Mouse (Mus musculus) large intestine, adult 2 months (tissue): ENCODE data around the gene H2-Ob. TPM values are rescaled to one million over a fixed set of nuclear protein-coding genes. Genes with fewer than 3 reads are reported as not detected.
"Not testable (repeated sequence)": the region's sequence is repeated elsewhere in the genome, so short reads cannot be mapped to it uniquely, and the experiment has no call there.

Experiments used
- DNase-seq: peaks from one replicate; pipeline ENCODE4 v3.0.0-alpha.2; 2012; ENCODE audit warnings: low read depth, low spot score
- WGBS: fragments of 180-500 bp; shearing (Covaris S2); methylation state at CpG from one replicate; pipeline ENCODE4 v1.1.7; 2018; 5-methylcytosine and 5-hydroxymethylcytosine counted together
- polyA plus RNA-seq: library from polyadenylated mRNA; depleted of rRNA; stranded (reverse); fragments of >200 nt; gene quantifications from 2 replicates; pipeline ENCODE4 v1.2.3, GENCODE M21; 2012

H2-Ob gene
- polyA plus RNA-seq, 1 experiment: 30.6 TPM

DNA sequence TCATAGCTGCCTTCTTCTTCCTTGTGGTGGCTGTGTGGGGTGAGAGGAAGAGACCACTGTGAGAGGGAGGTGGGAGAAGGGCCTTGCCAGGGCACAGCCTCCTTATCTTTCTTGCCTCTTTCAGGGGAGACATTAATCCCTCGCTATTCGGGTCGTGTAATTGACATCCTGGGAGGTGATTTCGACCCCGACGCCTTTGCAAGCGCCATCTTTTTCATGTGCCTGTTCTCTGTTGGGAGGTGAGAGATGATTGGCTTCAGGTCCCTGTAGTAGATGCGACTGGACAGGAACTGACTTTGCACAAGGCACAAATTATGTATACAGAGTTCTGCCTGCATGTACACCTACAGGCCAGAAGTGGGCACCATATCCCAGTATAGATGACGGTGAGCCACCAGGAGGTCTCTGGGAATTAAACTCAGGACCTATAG is 32.9 kb upstream of the H2-Ob start:
- no peak for DNase-seq

DNA sequence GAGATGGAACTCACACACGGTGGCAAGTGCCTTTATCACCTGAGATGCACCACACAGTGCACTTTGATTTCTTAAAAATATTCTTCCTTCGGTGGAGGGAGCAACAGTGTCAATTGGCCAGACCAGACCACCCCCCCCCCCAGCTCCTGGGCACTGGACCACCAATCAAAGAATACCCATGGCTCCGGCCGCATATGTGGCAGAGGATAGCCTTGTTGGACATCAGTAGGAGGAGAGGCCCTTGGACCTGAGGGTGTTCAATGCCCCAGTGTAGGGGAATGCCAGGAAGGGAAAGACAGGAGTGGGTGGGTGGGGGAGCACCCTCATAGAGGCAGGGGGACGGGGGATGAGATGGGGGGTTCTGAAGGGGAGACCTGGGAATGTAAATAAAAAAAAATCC is 32.0 kb upstream of the H2-Ob start:
- DNase-seq: no peak
- 85% methylated on average over 5 of the region's 5 CpGs for WGBS

More for the DNA sequence above, 32.9 kb upstream of the H2-Ob start:
- WGBS: 49% methylated on average over 9 of the region's 9 CpGs

DNA sequence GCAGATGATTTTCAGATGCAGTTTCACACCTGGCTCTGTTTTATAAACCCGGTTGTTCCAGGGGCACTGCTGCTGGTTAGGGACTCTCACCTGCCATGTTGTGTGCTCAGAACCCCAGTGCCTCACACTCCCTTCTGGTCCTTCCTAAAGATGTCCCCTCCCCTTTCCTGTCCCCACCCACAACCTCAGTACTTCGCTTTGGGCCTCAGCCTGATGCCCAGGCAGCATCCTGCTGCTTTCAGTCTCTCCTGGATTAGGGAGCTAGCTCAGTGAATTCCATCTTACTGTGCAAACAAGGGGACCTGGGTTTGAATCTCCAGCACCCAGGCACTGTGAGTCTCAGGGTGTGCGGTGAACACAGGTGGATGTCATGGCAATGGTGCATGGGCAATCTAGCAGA is 31.2 kb upstream of the H2-Ob start:
- no peak for DNase-seq

DNA sequence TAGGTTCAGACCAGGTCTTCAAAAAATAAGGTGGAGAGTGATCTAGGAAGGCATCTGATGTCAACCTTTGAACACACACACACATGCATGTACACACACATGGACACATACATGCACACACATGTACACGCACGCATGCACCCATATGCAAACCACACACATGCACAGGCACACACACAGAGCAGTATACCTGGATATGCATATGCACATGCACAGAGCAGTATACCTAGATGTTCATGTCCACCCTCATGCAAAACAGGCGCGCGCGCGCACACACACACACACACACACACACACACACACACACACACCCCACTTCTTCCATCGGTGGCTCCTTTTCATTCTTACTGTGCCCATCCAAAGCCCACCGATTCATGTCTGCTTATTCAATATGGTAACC is 30.8 kb upstream of the H2-Ob start:
- 97% methylated on average over 9 of the region's 9 CpGs for WGBS
- DNase-seq: no peak

More for the DNA sequence above, 31.2 kb upstream of the H2-Ob start:
- 67% methylated on average over 3 of the region's 3 CpGs for WGBS

DNA sequence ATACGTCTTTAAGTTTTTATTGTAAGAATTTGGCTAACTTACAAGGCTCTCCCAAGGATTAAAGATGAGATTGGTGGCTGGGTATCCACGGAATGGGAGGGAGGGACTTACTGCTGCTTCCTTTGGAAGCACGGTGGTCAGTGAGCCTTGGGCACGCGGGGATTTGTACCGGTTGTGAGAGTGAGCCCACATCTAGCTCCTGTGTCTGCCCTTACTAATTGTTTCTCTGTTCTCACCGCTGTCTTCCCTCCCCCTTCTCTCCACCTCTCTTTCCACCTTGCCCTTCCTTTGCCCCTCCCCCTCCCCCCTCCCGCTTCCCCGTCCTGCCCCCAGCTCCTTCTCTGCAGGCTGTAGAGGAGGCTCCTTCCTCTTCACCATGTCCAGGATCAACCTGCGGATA is 30.3 kb upstream of the H2-Ob start:
- 38% methylated on average over 10 of the region's 10 CpGs for WGBS
- DNase-seq: no peak

DNA sequence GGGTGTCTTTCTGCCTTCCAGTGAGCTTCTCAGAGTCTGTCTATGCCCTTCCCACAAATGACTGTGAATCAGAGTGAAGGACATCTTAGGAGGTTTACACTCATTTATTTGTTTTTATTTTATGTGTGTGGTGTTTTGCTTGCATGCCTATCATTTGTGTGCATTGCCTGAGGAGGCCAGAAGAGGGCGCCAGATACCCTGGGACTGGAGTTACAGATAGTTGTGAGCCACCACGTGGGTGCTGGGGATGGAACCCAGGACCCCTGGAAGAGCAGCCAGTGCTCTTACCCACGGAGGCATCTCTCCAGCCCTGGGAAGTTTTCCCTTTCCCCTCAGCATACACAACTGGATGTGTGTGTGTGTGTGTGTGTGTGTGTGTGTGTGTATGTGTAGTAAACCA is 29.0 kb upstream of the H2-Ob start:
- DNase-seq: no peak
- 50% methylated on average over 3 of the region's 3 CpGs for WGBS

DNA sequence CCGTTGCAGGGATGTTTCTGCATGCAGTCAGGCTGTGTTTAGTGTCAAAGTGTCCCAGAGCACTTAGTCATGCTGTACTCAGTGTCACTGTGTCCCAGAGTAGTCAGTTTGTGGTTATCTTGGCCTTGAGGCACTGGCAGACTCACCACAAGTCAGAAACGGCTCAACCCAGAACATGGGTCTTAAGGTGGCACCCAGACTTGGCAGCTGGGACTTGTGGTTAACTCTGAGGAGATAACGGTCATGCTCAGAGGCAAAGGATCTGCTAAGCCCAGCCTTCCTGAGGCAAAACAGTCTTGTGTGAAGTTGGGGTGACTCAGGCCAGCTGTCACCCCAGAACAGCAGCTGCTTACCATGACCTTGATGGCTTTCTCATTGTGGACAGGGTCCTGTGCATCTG is 28.1 kb upstream of the H2-Ob start:
- DNase-seq: no peak
- WGBS: 65% methylated on average over 3 of the region's 3 CpGs

DNA sequence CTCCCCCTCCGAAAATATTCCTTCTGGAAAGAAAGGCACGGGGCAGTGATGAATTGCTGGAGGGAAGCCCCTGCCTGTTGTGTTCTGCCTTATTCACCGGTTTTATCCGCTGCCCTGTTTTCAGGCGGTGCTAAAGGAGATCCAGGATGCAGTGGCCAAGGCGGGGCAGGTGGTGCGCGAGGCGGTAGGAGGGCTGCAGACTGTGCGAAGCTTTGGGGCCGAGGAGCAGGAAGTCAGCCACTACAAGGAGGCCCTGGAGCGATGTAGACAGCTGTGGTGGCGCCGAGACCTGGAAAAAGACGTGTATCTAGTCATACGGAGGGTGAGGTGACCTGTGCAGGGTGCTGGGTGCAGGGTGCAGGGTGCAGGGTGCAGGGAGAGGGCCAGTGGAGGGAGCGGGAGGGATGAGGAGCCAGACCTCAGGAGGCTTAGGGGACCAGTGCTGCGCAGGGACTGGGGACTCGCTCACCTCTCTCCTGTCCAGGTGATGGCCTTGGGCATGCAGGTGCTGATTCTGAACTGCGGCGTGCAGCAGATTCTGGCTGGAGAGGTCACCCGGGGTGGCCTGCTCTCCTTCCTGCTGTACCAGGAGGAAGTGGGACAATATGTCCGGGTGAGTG is 26.8 kb upstream of the H2-Ob start:
- DNase-seq: no peak
- WGBS: 44% methylated on average over 23 of the region's 23 CpGs

DNA sequence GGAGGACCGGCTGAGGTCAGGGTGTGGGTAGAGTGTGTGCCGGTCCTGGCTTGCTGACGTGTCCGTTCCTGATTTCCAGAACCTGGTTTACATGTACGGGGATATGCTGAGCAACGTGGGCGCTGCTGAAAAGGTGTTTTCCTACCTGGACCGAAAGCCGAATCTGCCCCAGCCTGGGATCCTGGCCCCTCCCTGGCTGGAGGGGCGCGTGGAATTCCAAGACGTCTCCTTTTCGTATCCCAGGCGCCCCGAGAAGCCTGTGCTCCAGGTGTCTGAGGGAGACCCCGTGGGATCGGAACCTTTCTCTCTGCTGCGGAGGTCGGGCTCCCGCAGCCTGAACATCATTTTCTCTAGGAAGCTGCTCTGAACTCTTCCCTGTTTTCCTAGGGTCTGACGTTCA is 24.8 kb upstream of the H2-Ob start:
- no peak for DNase-seq
- WGBS: 65% methylated on average over 21 of the region's 21 CpGs

DNA sequence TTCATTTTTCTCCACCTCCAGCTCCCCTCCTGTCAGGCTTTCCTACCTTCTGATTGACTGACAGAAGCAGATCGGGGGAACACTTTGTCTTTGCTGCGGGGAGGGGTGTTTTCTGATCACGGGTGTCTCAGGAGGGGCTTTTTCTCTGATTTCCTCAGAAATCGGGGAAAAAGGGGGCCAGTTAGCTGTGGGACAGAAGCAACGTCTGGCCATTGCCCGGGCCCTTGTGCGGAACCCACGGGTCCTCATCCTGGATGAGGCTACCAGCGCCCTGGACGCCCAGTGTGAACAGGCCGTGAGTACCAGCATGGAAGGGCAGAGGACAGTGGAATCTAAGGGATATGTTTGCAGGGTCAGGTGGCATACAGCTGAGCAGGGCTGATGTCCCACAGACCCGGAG is 23.5 kb upstream of the H2-Ob start:
- WGBS: 93% methylated on average over 12 of the region's 12 CpGs
- DNase-seq: no peak

DNA sequence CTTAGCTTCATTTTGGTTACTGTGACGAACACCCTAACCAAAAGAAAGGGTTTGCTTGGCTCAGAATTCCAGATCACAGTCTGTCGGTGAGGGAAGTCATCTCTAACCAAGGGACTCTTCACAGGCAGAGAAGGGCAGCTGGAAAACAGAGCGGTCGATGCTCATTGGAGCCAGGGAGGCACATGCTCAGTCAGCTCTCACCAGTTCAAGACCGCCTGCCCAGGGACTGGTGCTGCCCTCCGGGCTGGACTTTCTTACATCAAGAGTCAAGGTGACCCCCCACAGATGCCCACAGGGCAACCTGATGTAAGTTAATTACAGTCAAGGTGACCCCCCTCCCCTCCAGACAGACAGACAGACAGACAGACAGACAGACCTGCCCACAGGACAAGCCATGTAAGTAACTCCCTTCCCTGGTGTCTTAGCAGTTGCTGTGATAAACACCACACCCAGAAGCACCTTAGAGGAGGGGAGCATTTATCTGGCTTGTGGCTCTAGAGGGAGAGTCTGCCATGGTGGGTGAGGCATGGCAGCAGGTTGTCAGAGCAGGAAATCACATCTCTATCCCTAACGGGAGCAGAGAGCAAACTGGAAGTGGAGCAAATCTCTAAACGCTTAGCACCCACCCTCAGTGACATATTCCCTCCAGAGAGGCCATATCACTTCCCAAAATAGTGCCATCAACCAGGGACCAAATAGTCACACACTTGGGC is 21.3 kb upstream of the H2-Ob start:
- no peak for DNase-seq
- WGBS: 81% methylated on average over 8 of the region's 8 CpGs

DNA sequence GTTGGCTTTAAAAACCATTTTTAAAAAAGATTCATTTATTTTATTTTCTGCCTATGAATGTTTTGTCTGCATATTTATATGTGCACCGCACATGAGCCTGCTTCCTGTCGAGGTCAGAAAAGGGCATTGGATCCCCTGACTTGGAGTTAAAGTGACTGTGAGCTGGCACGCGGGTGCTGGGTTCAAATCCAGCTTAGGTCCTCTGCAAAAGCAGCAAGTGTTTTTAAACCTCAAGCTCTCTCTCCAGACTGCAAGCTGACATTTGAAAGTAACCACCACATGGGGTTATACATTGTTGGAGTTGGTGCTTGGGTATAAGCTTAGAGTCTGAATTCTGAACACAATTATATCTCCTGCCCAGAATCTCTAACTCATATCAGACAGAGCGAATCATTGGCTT is 20.7 kb upstream of the H2-Ob start:
- no peak for DNase-seq

DNA sequence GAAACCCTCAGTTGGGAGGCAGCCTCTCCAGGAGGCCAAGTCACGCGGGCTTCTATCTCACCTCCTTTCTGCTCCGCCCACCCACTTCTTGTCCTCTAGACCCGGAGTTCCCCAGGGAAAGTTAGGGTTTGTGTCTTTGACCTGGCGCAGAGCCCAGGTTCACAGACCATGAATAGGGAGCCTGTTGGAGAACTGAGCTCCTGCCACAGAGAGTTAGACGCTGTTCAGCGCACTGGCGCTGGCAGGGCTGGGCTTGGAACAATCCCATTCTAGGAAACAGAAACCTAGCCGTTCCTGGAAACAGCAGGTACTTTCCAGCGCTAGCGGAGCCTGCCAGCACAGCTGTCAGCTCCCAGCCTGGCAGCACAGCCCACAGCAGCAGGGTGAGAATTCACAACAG is 20.0 kb upstream of the H2-Ob start:
- no peak for DNase-seq
- WGBS: 50% methylated on average over 11 of the region's 11 CpGs

More for the DNA sequence above, 20.7 kb upstream of the H2-Ob start:
- WGBS: 86% methylated on average over 5 of the region's 5 CpGs

DNA sequence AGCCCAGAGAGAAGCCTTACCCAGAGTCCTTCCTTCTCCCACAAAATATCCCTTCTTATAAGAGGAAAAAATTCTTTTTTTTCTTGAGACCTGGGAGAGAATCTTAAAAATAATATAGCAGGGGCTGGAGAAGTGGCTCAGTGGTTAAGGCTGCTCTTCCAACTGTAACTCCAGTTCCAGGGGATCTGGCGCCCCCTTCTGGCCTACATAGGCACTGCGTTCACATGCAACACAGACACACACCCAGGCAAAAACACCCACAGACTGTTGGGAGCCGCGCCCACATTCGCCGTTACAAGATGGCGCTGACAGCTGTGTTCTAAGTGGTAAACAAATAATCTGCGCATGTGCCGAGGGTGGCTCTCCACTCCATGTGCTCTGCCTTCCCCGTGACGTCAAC is 19.6 kb upstream of the H2-Ob start:
- WGBS: 90% methylated on average over 8 of the region's 11 CpGs
- DNase-seq: not testable (repeated sequence)

DNA sequence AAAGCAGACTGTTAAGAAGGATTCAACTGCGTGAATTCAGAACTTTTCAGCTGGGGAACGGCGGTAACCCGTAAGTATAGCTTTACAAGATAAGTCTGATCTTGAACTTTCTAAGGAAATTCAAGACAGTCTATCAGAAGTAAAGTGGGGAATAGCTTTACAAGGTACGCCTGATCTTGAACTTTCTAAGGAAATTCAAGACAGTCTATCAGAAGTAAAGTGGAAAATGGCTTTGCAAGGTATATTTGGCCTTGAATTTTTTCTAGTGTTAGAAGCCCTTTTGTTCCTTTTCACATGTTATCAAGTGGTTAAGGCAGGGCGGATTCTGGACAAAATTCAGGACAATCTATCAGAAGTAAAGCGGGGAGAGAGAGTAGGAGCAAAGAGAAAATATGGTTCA is 18.9 kb upstream of the H2-Ob start:
- 96% methylated on average over 4 of the region's 7 CpGs for WGBS
- not testable (repeated sequence) for DNase-seq

DNA sequence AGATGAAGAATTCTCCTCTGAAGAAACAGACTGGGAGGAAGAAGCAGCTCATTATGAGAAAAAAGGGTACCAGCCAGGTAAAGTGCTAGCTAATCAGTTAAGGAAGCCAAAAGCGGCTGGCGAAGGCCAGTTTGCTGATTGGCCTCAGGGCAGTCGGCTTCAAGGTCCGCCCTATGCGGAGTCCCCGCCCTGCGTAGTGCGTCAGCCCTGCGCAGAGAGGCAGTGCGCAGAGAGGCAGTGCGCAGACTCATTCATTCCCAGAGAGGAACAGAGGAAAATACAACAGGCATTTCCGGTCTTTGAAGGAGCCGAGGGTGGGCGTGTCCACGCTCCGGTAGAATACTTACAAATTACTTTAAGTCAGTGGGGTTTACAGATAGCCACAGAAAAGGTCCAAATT is 18.3 kb upstream of the H2-Ob start:
- 100% methylated on average over 2 of the region's 16 CpGs for WGBS
- DNase-seq: not testable (repeated sequence)

DNA sequence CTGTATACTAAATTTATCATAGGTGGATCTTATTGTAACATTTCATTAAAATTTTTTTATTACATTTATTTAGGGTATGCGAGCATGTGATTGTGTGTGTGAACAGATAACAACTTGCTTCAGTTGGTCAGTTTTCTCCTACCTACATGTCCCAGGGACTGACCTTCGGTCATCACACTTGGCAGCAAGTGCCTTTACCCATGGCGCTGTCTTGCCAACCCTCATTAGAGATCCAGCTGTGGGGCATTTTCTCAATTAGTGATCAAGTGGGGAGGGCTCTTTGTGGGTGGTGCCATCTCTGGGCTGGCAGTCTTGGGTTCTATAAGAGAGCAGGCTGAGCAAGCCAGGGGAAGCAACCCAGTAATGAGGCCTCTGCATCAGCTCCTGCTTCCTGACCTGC is 13.9 kb upstream of the H2-Ob start:
- WGBS: 96% methylated on average over 3 of the region's 3 CpGs
- DNase-seq: no peak

DNA sequence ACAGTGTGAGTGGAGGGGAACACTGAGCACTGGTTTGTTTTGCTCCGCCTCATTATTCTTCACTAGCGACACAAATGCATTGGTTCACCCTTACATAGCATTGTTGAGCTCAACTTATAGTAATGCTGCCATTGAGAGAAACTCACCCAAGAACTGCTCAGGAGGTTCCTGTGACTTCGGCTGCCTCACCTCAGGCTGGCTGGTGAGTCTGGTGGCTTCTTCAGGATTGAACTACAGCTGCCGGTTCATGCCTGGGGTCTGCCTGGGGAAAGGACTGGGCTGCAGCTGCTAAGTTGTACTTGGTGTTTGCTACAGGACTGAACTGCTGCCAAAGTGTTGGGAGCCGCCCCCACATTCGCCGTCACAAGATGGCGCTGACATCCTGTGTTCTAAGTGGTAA is 13.3 kb upstream of the H2-Ob start:
- 99% methylated on average over 8 of the region's 8 CpGs for WGBS
- DNase-seq: no peak

DNA sequence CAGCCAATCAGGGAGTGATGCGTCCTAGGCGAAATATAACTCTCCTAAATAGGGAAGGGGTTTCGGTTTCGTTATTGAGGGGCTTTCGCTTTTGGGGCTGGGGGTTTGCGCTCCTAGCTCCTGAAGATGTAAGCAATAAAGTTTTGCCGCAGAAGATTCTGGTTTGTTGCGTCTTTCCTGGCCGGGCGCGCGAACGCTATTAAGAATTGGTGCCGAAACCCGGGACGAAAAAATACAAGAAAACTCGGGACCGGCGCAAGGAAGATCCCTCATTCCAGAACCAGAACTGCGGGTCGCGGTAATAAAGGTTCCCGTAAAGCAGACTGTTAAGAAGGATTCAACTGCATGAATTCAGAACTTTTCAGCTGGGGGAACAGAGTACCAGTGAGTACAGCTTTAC is 12.8 kb upstream of the H2-Ob start:
- WGBS: 98% methylated on average over 14 of the region's 23 CpGs
- DNase-seq: not testable (repeated sequence)

DNA sequence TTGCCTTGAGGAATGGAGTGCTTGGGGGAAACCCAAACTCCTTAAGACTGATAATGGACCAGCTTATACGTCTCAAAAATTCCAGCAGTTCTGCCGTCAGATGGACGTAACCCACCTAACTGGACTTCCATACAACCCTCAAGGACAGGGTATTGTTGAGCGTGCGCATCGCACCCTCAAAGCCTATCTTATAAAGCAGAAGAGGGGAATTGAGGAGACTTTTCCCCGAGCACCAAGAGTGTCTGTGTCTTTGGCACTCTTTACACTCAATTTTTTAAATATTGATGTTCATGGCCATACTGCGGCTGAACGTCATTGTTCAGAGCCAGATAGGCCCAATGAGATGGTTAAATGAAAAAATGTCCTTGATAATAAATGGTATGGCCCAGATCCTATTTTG is 7.7 kb upstream of the H2-Ob start:
- WGBS: 95% methylated on average over 9 of the region's 9 CpGs
- not testable (repeated sequence) for DNase-seq

DNA sequence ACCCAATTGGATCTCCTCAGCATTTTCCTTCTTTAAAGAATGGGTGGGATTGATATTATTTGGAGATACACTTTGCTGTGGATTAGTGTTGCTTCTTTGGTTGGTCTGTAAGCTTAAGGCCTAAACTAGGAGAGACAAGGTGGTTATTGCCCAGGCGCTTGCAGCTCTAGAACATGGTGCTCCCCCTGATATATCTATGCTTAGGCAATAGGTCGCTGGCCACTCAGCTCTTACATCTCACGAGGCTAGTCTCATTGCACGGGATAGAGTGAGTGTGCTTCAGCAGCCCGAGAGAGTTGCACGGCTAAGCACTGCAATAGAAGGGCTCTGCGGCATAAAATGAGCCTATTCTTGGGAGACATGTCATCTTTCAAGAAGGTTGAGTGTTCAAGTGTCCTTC is 6.7 kb upstream of the H2-Ob start:
- WGBS: 91% methylated on average over 7 of the region's 7 CpGs

More for the DNA sequence above, 6.7 kb upstream of the H2-Ob start:
- not testable (repeated sequence) for DNase-seq
